Comparison of ENCODE assay signal across 26 mouse cellular contexts in the genomic region with DNA sequence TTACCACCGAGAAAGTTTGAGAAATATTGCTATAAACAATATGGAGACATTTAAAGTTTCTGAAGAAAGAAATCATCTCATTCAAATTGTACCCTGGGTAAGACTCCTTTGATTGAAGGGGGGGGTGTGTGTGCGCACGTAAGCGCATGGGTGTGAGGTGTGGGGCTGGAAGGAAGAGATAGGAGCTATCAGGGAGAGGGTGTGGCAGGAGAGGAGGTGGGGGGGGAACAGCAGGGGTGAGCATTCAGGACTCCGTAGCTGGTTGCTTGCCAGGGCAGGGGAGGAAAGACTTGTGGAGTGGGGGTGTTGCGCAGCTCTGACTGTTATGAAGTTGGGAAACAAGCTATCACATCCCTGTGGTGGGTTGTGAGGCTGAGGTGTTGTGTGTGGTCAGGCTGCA. TPM values are rescaled to one million over a fixed set of nuclear protein-coding genes. Genes with fewer than 3 reads are reported as not detected.
DNase-seq lines count a peak whose midpoint lies in the region; ATAC-seq and TF ChIP-seq lines count a peak whose summit lies in the region.
"Had no signal": no experiment of that assay in that cellular context is flagged by ENCODE, and none has a peak within 500 bp of the region (broad histone marks: within the 10 kb centered on the region; RNA-seq: fewer than 3 reads in every experiment).

No protein-coding gene starts in this region.

- H3K27me3 ChIP-seq in heart, embryonic 12.5 days (replicated peaks) = no peaks in the 10 kb centered on the region
- no peaks in the 10 kb centered on the region; the same call in 1 of the 2 replicates for H3K27me3 ChIP-seq in liver, embryonic 14.5 days (ENCODE audit: control insufficient read depth, insufficient read depth, low read length)
- H3K27me3 ChIP-seq: embryonic facial prominence, embryonic 15.5 days; heart, embryonic 15.5 days; limb, embryonic 13.5 days; lung, embryonic 15.5 days had no signal

- TF ChIP-seq EP300 in liver, embryonic 14.5 days (IDR thresholded peaks at IDR 0.05; ENCODE audit: low read depth) = peak; percentile 47; the same call in 1 of the 2 replicates

- H3K27ac ChIP-seq in heart, embryonic 12.5 days (ENCODE audit: poor library complexity, severe bottlenecking) = no peak overlapping the region
- H3K27ac ChIP-seq in cortical plate, adult 2 months (ENCODE audit: insufficient read depth, low read length) = peak overlapping the region; percentile 19; the same call in 1 of the 2 replicates
- H3K27ac ChIP-seq in liver, embryonic 14.5 days = no peak overlapping the region
- H3K27ac ChIP-seq: embryonic facial prominence, embryonic 15.5 days; heart, embryonic 15.5 days; limb, embryonic 13.5 days; lung, embryonic 15.5 days; macrophage; midbrain, embryonic 13.5 days had no signal

- H3K4me2 ChIP-seq in heart, embryonic 12.5 days = no peak overlapping the region
- no peak overlapping the region for H3K4me2 ChIP-seq in liver, embryonic 14.5 days (ENCODE audit: low read depth)
- H3K4me2 ChIP-seq: embryonic facial prominence, embryonic 15.5 days; heart, embryonic 15.5 days; limb, embryonic 13.5 days; lung, embryonic 15.5 days; midbrain, embryonic 13.5 days had no signal

- H3K9me3 ChIP-seq in heart, embryonic 12.5 days (replicated peaks) = no peaks in the 10 kb centered on the region
- H3K9me3 ChIP-seq in liver, embryonic 14.5 days (ENCODE audit: control insufficient read depth, low read length) = no peaks in the 10 kb centered on the region
- H3K9me3 ChIP-seq: embryonic facial prominence, embryonic 15.5 days; heart, embryonic 15.5 days; limb, embryonic 13.5 days; lung, embryonic 15.5 days; midbrain, embryonic 13.5 days had no signal

- TF ChIP-seq POLR2A in cortical plate, adult 2 months (IDR thresholded peaks at IDR 0.05; ENCODE audit: extremely low read depth, insufficient read depth, low read length) = no peak

- H3K4me1 ChIP-seq in heart, embryonic 12.5 days (replicated peaks) = peaks cover 48% of the 10 kb centered on the region
- H3K4me1 ChIP-seq in cortical plate, adult 2 months (ENCODE audit: control insufficient read depth, insufficient read depth, low read length) = peaks cover 6% of the 10 kb centered on the region
- H3K4me1 ChIP-seq in liver, embryonic 14.5 days (replicated peaks; ENCODE audit: control insufficient read depth in 2 of 2, insufficient read depth in 2 of 2, low read length in 1 of 2) = peaks cover 5 to 32% of the 10 kb centered on the region in 2 experiments

- WGBS in heart, embryonic 12.5 days = 30% methylated on average over 6 of the region's 6 CpGs
- 16% methylated on average over 6 of the region's 6 CpGs for WGBS in liver, embryonic 14.5 days (ENCODE audit: insufficient replicate concordance)

- DNase-seq in heart, adult 18-20 months = no peak
- peak; percentile 86 for DNase-seq in 416B (ENCODE audit: low read depth)
- DNase-seq in liver, embryonic 14.5 days (ENCODE audit: low read depth in 3 of 3, low spot score in 3 of 3) = no peak
- no peak for DNase-seq in left cerebral cortex, adult 8-10 months (ENCODE audit: low spot score in 2 of 2)
- no peak for DNase-seq in lung, postnatal 25 days (ENCODE audit: low spot score)
- DNase-seq in spleen, adult 12 weeks (ENCODE audit: low spot score) = no peak
- DNase-seq: adrenal gland, adult 8-10 months; gastrocnemius, adult 2 months; heart, postnatal 4 days; kidney, postnatal 10 days had no signal

- TF ChIP-seq CTCF in cortical plate, adult 2 months (IDR thresholded peaks at IDR 0.05; ENCODE audit: extremely low read depth, insufficient read depth, low read length) = no peak
- TF ChIP-seq CTCF in liver, embryonic 14.5 days (IDR thresholded peaks at IDR 0.05; ENCODE audit: low read depth) = no peak

- H3K9ac ChIP-seq in heart, embryonic 12.5 days = no peak overlapping the region
- no peak overlapping the region for H3K9ac ChIP-seq in liver, embryonic 14.5 days (replicated peaks)
- H3K9ac ChIP-seq: embryonic facial prominence, embryonic 15.5 days; heart, embryonic 15.5 days; limb, embryonic 13.5 days; lung, embryonic 15.5 days; midbrain, embryonic 13.5 days had no signal

- ATAC-seq in heart, embryonic 12.5 days (ENCODE audit: insufficient number of reproducible peaks, low FRiP score) = peak; percentile 55
- ATAC-seq in liver, embryonic 14.5 days (ENCODE audit: insufficient read depth) = peak; percentile 77
- ATAC-seq: hindbrain, embryonic 16.5 days; intestine, embryonic 16.5 days; midbrain, embryonic 13.5 days had no signal

- no peaks in the 10 kb centered on the region for H3K36me3 ChIP-seq in heart, embryonic 12.5 days
- H3K36me3 ChIP-seq in liver, embryonic 14.5 days (replicated peaks; ENCODE audit: control insufficient read depth, insufficient read depth, low read depth) = no peaks in the 10 kb centered on the region
- H3K36me3 ChIP-seq: embryonic facial prominence, embryonic 15.5 days; heart, embryonic 15.5 days; limb, embryonic 13.5 days; lung, embryonic 15.5 days; midbrain, embryonic 13.5 days had no signal

- no peak overlapping the region for H3K4me3 ChIP-seq in heart, embryonic 12.5 days
- H3K4me3 ChIP-seq in cortical plate, adult 2 months (ENCODE audit: insufficient read depth, low read length) = no peak overlapping the region
- H3K4me3 ChIP-seq in liver, embryonic 14.5 days (ENCODE audit: insufficient read depth in 1 of 2, low read depth in 2 of 2, low read length in 2 of 2) = no peak overlapping the region
- H3K4me3 ChIP-seq: embryonic facial prominence, embryonic 15.5 days; gastrocnemius, adult 2 months; heart, embryonic 15.5 days; limb, embryonic 13.5 days; lung, embryonic 15.5 days; midbrain, embryonic 13.5 days; myocyte had no signal

RNA-seq across cellular contexts. Expression of gene Atp1a2, which starts 6.6 kb away (rescaled TPM):
- 23.4 and 25.9 TPM in 2 replicates for polyA plus RNA-seq in heart, embryonic 12.5 days (2016; fragmentation: Nextera tagmentation; extraction: Ambion mirVana)
- total RNA-seq in heart, adult 18-20 months (2021) = 100 to 1,000 TPM; 496 to 511 TPM
- polyA plus RNA-seq in cortical plate, adult 2 months (2012; rRNA removed) = 534 and 567 TPM in 2 replicates
- 0.08 and 0.10 TPM in 2 replicates for polyA plus RNA-seq in liver, embryonic 14.5 days (2012; rRNA removed)
- 0.01 and 0.08 TPM in 2 replicates for polyA plus RNA-seq in liver, embryonic 14.5 days (2014; fragmentation: Nextera tagmentation; extraction: Ambion mirVana)
- total RNA-seq in left cerebral cortex, adult 8-10 months (2022) = 100 to 1,000 TPM; 623 to 677 (median 661) TPM
- polyA plus RNA-seq: macrophage had no signal

RNA-seq across cellular contexts. Expression of gene Kcnj9, which starts 24.7 kb away (rescaled TPM):
- not detected in 2 replicates for polyA plus RNA-seq in heart, embryonic 12.5 days (2016; fragmentation: Nextera tagmentation; extraction: Ambion mirVana)
- not detected for total RNA-seq in heart, adult 18-20 months (2021)
- 169 and 180 TPM in 2 replicates for polyA plus RNA-seq in cortical plate, adult 2 months (2012; rRNA removed)
- polyA plus RNA-seq in liver, embryonic 14.5 days (2012; rRNA removed) = 0.02 and 0.05 TPM in 2 replicates
- not detected in 2 replicates for polyA plus RNA-seq in liver, embryonic 14.5 days (2014; fragmentation: Nextera tagmentation; extraction: Ambion mirVana)
- 100 to 1,000 TPM; 109 to 120 (median 112) TPM for total RNA-seq in left cerebral cortex, adult 8-10 months (2022)
- total RNA-seq: gastrocnemius, adult 2 months; heart, postnatal 4 days had no signal
- polyA plus RNA-seq: heart, embryonic 15.5 days; intestine, embryonic 16.5 days; stomach, embryonic 16.5 days had no signal

RNA-seq across cellular contexts. Expression of gene Kcnj10, which starts 36.6 kb away (rescaled TPM):
- not detected in 2 replicates for polyA plus RNA-seq in heart, embryonic 12.5 days (2016; fragmentation: Nextera tagmentation; extraction: Ambion mirVana)
- total RNA-seq in heart, adult 18-20 months (2021) = under 1 TPM; 0.17 to 0.18 TPM
- polyA plus RNA-seq in cortical plate, adult 2 months (2012; rRNA removed) = 96.8 and 102 TPM in 2 replicates
- 0.17 and 0.18 TPM in 2 replicates for polyA plus RNA-seq in liver, embryonic 14.5 days (2012; rRNA removed)
- polyA plus RNA-seq in liver, embryonic 14.5 days (2014; fragmentation: Nextera tagmentation; extraction: Ambion mirVana) = 0.04 and 0.08 TPM in 2 replicates
- 100 to 1,000 TPM in 3 of 4 experiments, 10 to 100 TPM in 1; 98.2 to 130 (median 113) TPM for total RNA-seq in left cerebral cortex, adult 8-10 months (2022)
- polyA plus RNA-seq: myocyte had no signal

RNA-seq across cellular contexts. Expression of gene Igsf8, which starts 43.0 kb away (rescaled TPM):
- polyA plus RNA-seq in heart, embryonic 12.5 days (2016; fragmentation: Nextera tagmentation; extraction: Ambion mirVana) = 24.0 and 26.1 TPM in 2 replicates
- 10 to 100 TPM in 1 of 2 experiments, 1 to 10 TPM in 1; 9.8 to 10.1 TPM for total RNA-seq in heart, adult 18-20 months (2021)
- 318 and 326 TPM in 2 replicates for polyA plus RNA-seq in cortical plate, adult 2 months (2012; rRNA removed)
- 12.7 and 15.4 TPM in 2 replicates for polyA plus RNA-seq in liver, embryonic 14.5 days (2012; rRNA removed)
- 11.0 and 11.6 TPM in 2 replicates for polyA plus RNA-seq in liver, embryonic 14.5 days (2014; fragmentation: Nextera tagmentation; extraction: Ambion mirVana)
- total RNA-seq in left cerebral cortex, adult 8-10 months (2022) = 100 to 1,000 TPM; 256 to 294 (median 274) TPM

RNA-seq across cellular contexts. Expression of gene Atp1a4, which starts 46.2 kb away (rescaled TPM):
- 0.17 and 0.19 TPM in 2 replicates for polyA plus RNA-seq in heart, embryonic 12.5 days (2016; fragmentation: Nextera tagmentation; extraction: Ambion mirVana)
- total RNA-seq in heart, adult 18-20 months (2021) = not detected
- polyA plus RNA-seq in cortical plate, adult 2 months (2012; rRNA removed) = not detected in 2 replicates
- polyA plus RNA-seq in liver, embryonic 14.5 days (2012; rRNA removed) = 0.01 TPM in 1 of 2 replicates, not detected in the other
- polyA plus RNA-seq in liver, embryonic 14.5 days (2014; fragmentation: Nextera tagmentation; extraction: Ambion mirVana) = not detected in 2 replicates
- not detected for total RNA-seq in left cerebral cortex, adult 8-10 months (2022)
- total RNA-seq: layer of hippocampus, adult 8-10 months had no signal
- polyA plus RNA-seq: embryonic facial prominence, embryonic 15.5 days; hindbrain, embryonic 16.5 days; intestine, embryonic 16.5 days; limb, embryonic 13.5 days; lung, embryonic 15.5 days; macrophage; midbrain, embryonic 13.5 days; neural tube, embryonic 14.5 days; spleen, adult 2 months; thymus, postnatal 0 days had no signal

Comparison
In these comparisons a context has a peak if more than half of its experiments do, and no peak if none do; other contexts are left out.
1. RNA of gene Atp1a2, which starts 6.6 kb away (polyA plus RNA-seq): 534 to 567 TPM in cortical plate, adult 2 months; 23.4 to 25.9 TPM in heart, embryonic 12.5 days and 0.01 to 0.10 TPM in liver, embryonic 14.5 days; every median in the first group is over 10 times any median in the second.
2. RNA of gene Kcnj9, which starts 24.7 kb away (polyA plus RNA-seq): 169 to 180 TPM in cortical plate, adult 2 months; 0.02 to 0.05 TPM in liver, embryonic 14.5 days and not detected in heart, embryonic 12.5 days; every median in the first group is over 100 times any median in the second.
3. RNA of gene Kcnj10, which starts 36.6 kb away (polyA plus RNA-seq): 96.8 to 102 TPM in cortical plate, adult 2 months; 0.04 to 0.18 TPM in liver, embryonic 14.5 days and not detected in heart, embryonic 12.5 days; every median in the first group is over 10 times any median in the second.